Mouse (Mus musculus) B cell, adult 2 months (primary cell): Measurements from ENCODE around the gene Gm4788.
"Not testable (repeated sequence)": the region's sequence is repeated elsewhere in the genome, so short reads cannot be mapped to it uniquely, and the experiment has no call there.

ENCODE experiments used
- DNase-seq, 2 experiments: peaks; one replicate each; pipeline ENCODE4 v3.0.0; 2022

Gene Gm4788

DNA sequence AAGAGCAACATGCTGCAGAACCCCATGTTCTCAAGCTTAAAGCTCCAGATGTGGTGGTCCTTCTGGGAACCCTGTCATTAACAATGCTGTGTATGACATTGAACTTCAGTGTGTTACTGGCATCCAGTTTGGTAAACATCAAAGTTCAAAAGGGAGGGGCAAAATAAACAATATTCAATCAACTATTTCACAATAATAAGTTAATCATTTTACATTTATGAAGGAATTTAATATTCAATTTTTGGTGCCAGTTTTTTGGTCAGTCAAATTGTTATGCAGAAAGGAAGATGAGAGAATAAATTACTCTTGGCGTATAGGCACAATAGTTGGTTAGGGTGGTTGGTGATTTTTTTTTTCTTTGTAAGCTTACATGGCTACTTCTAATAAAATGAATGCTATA, at the start of gene Gm4788:
Gm4788 (minus strand) TSS at position 101 of the 400 bp plus-strand sequence.
- no peak for DNase-seq

DNA sequence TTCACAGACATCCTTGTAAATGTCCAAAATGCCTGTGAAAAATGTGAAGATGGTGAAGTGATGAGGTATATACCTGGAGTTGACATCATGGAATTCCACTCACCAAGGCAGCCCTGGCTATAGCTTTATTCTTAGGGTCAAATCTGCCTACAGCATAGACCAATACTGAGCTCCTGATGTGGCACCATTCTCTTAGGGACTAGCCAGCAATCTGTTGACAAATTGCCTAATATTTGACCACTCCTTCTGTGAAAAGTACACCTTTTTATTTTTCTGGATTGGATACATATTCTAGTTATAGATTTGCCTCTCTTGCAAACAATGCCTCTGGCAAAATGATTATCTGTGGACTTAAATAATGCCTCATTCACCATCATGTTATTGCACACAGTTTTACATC, 27.6 kb upstream of the Gm4788 start:
- no peak for DNase-seq

- DNase-seq = not testable (repeated sequence)
Measured at GRCm38 (mm10) chr1:139769913-139770312, 11.1 kb downstream of the Gm4788 start.

- DNase-seq = not testable (repeated sequence)
Measured at GRCm38 (mm10) chr1:139716681-139717080, 64.4 kb downstream of the Gm4788 start.

DNA sequence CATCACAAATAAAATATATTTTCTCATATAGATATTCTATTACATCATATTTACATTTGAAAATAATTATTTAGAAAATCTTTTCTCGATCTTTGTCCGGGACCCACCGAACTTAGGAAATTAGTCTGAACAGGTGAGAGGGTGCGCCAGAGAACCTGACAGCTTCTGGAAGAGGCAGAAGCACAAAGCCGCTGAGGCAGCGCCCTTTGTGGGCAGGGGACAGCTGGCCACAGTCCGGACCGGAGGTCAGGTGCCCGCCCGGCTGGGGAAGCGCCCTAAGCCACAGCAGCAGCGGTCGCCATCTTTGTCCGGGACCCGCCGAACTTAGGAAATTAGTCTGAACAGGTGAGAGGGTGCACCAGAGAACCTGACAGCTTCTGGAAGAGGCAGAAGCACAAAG, 64.8 kb downstream of the Gm4788 start:
- DNase-seq = not testable (repeated sequence)

DNA sequence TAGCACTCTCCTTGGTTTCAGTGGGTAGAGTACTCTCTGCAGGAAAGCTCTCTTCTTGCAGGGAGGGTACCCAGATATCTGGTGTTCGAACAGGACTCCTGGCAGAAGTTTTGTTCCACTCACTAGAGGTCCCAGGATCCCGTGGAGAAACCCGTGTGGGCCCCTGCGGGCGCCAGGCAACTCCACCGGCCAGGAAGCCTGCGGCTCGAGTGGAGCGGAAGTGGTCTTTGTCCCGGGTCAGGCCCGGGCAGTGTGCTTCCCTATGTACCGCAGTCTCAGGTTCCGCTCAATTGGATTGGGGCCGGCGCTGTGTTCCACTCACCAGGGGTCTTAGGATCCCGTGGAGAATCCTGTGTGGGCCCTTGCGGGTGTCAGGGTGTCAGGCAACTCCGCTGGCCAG, 131.1 kb downstream of the Gm4788 start:
- DNase-seq = not testable (repeated sequence)
